Mouse (Mus musculus) spleen, adult 2 months (tissue): Measurements from ENCODE around the gene Rab7.

Experiments used
- CTCF ChIP-seq: fragments of 200-500 bp; IDR thresholded peaks from 2 replicates; pipeline ENCODE4 v1.5.1; 2011; ENCODE audit warnings: mild to moderate bottlenecking, inconsistent platforms; ENCODE audit not compliant: insufficient read depth, insufficient read length, insufficient replicate concordance; ENCODE audit errors: extremely low read depth
- POLR2A ChIP-seq: fragments of 200-500 bp; IDR thresholded peaks from 2 replicates; pipeline ENCODE4 v1.6.1; 2011; ENCODE audit warnings: low read depth, low read length, inconsistent platforms

- TF ChIP-seq CTCF = no peak
- TF ChIP-seq POLR2A = no peak
These were observed 31.0 kb upstream of the Rab7 start for GRCm38 (mm10) chr6:88075960-88076517.
